Mouse (Mus musculus) intestine, embryonic 14.5 days (tissue): ENCODE measurements around the gene Angel2. TPM values are rescaled to one million over a fixed set of nuclear protein-coding genes. Genes with fewer than 3 reads are reported as not detected.

Experiments used
- ATAC-seq: fragments of 200-750 bp; cut with Nextera tagmentation; replicated peaks from 2 replicates; pipeline ENCODE4 v1.8.0; 2017; ENCODE audit warnings: low read depth, moderate number of reproducible peaks, moderate TSS enrichment, moderate library complexity; ENCODE audit not compliant: low FRiP score, low TSS enrichment
- DNase-seq: peaks from one replicate; pipeline ENCODE4 v3.0.0-alpha.2; 2018; ENCODE audit warnings: low spot score
- H3K27ac ChIP-seq: fragments of 300-500 bp; sonication (generic); 2 replicates; pipeline ENCODE4 v1.5.1; 2014; ENCODE audit warnings: low read depth, mild to moderate bottlenecking, control low read depth
- H3K27me3 ChIP-seq: fragments of 300-500 bp; sonication (generic); replicated peaks from 2 replicates; pipeline ENCODE4 v1.6.1; 2014; ENCODE audit warnings: low read length, control low read depth; ENCODE audit not compliant: control insufficient read depth, insufficient read depth
- H3K36me3 ChIP-seq: fragments of 300-500 bp; sonication (generic); 2 replicates; pipeline ENCODE4 v1.6.1; 2014; ENCODE audit warnings: low read length, control low read depth; ENCODE audit not compliant: control insufficient read depth, insufficient read depth
- H3K4me1 ChIP-seq: fragments of 300-500 bp; sonication (generic); replicated peaks from 2 replicates; pipeline ENCODE4 v1.6.1; 2014; ENCODE audit warnings: low read length, control low read depth, mixed read lengths; ENCODE audit not compliant: control insufficient read depth, insufficient read depth
- H3K4me2 ChIP-seq: fragments of 300-500 bp; sonication (generic); 2 replicates; pipeline ENCODE4 v1.6.1; 2014; ENCODE audit warnings: low read length
- H3K4me3 ChIP-seq: fragments of 300-500 bp; sonication (generic); 2 replicates; pipeline ENCODE4 v1.5.1; 2014; ENCODE audit warnings: low read depth, low read length, control low read depth, mixed read lengths
- H3K9ac ChIP-seq: fragments of 300-500 bp; sonication (generic); 2 replicates; pipeline ENCODE4 v1.6.1; 2014; ENCODE audit warnings: mild to moderate bottlenecking, low read length
- H3K9me3 ChIP-seq: fragments of 300-500 bp; sonication (generic); 2 replicates; pipeline ENCODE4 v1.6.1; 2016; ENCODE audit warnings: low read length, control low read depth; ENCODE audit not compliant: control insufficient read depth
- WGBS: fragments of 180-500 bp; shearing (Covaris S2); extraction: QIAGEN DNeasy Blood & Tissue Kit; methylation state at CpG from one replicate; pipeline ENCODE4 v1.1.7; 2014; 5-methylcytosine and 5-hydroxymethylcytosine counted together
- polyA plus RNA-seq: library from polyadenylated mRNA; unstranded; fragments of >200 nt; fragmentation: Nextera tagmentation; extraction: Ambion mirVana; gene quantifications from 2 replicates; pipeline ENCODE4 v1.2.1, GENCODE M21; 2014

The Angel2 gene
- polyA plus RNA-seq, 1 experiment from 2014 or later = 37.0 TPM

- DNase-seq (no peak), ATAC-seq (no peak)
- H3K4me2 ChIP-seq = no peak overlapping the region
- no peaks in the 10 kb centered on the region for H3K27me3 ChIP-seq
- no peaks in the 10 kb centered on the region for H3K4me1 ChIP-seq
- no peak overlapping the region for H3K4me3 ChIP-seq
- peaks cover 92% of the 10 kb centered on the region for H3K36me3 ChIP-seq
- H3K27ac ChIP-seq = no peak overlapping the region
- no peaks in the 10 kb centered on the region for H3K9me3 ChIP-seq
- H3K9ac ChIP-seq = no peak overlapping the region
- 89% methylated on average over 5 of the region's 5 CpGs for WGBS
Observed at GRCm38 (mm10) chr1:190947986-190948385, 23.1 kb downstream of the Angel2 start.

- no peaks in the 10 kb centered on the region for H3K4me1 ChIP-seq
- ATAC-seq (no peak), DNase-seq (no peak)
- H3K4me3 ChIP-seq = no peak overlapping the region
- no peaks in the 10 kb centered on the region for H3K9me3 ChIP-seq
- no peak overlapping the region for H3K4me2 ChIP-seq
- H3K27me3 ChIP-seq = no peaks in the 10 kb centered on the region
- no peak overlapping the region for H3K9ac ChIP-seq
- no peak overlapping the region for H3K27ac ChIP-seq
- peaks cover 92% of the 10 kb centered on the region for H3K36me3 ChIP-seq
- WGBS = 89% methylated on average over 7 of the region's 7 CpGs
Observed at GRCm38 (mm10) chr1:190948439-190948838, 23.5 kb downstream of the Angel2 start.

GRCm38 (mm10) chr1:190948846-190949245, 23.9 kb downstream of the Angel2 start:
- Histone ChIP-seq H3K4me1 (no peaks in the 10 kb centered on the region), H3K4me2 (no peak overlapping the region), H3K9me3 (no peaks in the 10 kb centered on the region), H3K4me3 (no peak overlapping the region), H3K27me3 (no peaks in the 10 kb centered on the region), H3K36me3 (peaks cover 92% of the 10 kb centered on the region), H3K9ac (no peak overlapping the region), H3K27ac (no peak overlapping the region)
- ATAC-seq (no peak), DNase-seq (no peak)
- WGBS = 92% methylated on average over 17 of the region's 17 CpGs

- no peaks in the 10 kb centered on the region for H3K4me1 ChIP-seq
- DNase-seq = no peak
Observed at GRCm38 (mm10) chr1:190951014-190951413, 26.1 kb downstream of the Angel2 start.

GRCm38 (mm10) chr1:190953009-190953408, 28.1 kb downstream of the Angel2 start:
- Histone ChIP-seq H3K9ac (no peak overlapping the region), H3K27ac (peak overlapping the region; percentile 16; the same call in 1 of the 2 replicates), H3K4me2 (no peak overlapping the region), H3K27me3 (no peaks in the 10 kb centered on the region), H3K36me3 (peaks cover 88% of the 10 kb centered on the region), H3K4me3 (no peak overlapping the region), H3K9me3 (no peaks in the 10 kb centered on the region), H3K4me1 (no peaks in the 10 kb centered on the region)
- no peak for DNase-seq
- WGBS = 69% methylated on average over 3 of the region's 3 CpGs
- ATAC-seq = no peak

More at GRCm38 (mm10) chr1:190951014-190951413, 26.1 kb downstream of the Angel2 start:
- Histone ChIP-seq H3K27me3 (no peaks in the 10 kb centered on the region), H3K36me3 (peaks cover 87% of the 10 kb centered on the region), H3K9me3 (no peaks in the 10 kb centered on the region), H3K9ac (no peak overlapping the region), H3K27ac (no peak overlapping the region), H3K4me2 (no peak overlapping the region), H3K4me3 (no peak overlapping the region)
- WGBS = 78% methylated on average over 5 of the region's 5 CpGs
- ATAC-seq = no peak

GRCm38 (mm10) chr1:190958821-190959220, 33.9 kb downstream of the Angel2 start:
- Histone ChIP-seq H3K4me1 (no peaks in the 10 kb centered on the region), H3K4me2 (no peak overlapping the region), H3K36me3 (peaks cover 86% of the 10 kb centered on the region), H3K4me3 (no peak overlapping the region), H3K9ac (no peak overlapping the region), H3K9me3 (no peaks in the 10 kb centered on the region), H3K27ac (no peak overlapping the region), H3K27me3 (no peaks in the 10 kb centered on the region)
- ATAC-seq = no peak
- no peak for DNase-seq
- WGBS = 75% methylated on average over 5 of the region's 5 CpGs

- peaks cover 89% of the 10 kb centered on the region for H3K36me3 ChIP-seq
- no peak overlapping the region for H3K4me2 ChIP-seq
- H3K9ac ChIP-seq = no peak overlapping the region
- DNase-seq (no peak), ATAC-seq (no peak)
- no peaks in the 10 kb centered on the region for H3K9me3 ChIP-seq
- H3K4me3 ChIP-seq = no peak overlapping the region
- H3K27me3 ChIP-seq = no peaks in the 10 kb centered on the region
- WGBS = 92% methylated on average over 3 of the region's 3 CpGs
- no peak overlapping the region for H3K27ac ChIP-seq
- no peaks in the 10 kb centered on the region for H3K4me1 ChIP-seq
Observed at GRCm38 (mm10) chr1:190962760-190963159, 37.8 kb downstream of the Angel2 start.

GRCm38 (mm10) chr1:190964992-190965780, 40.3 kb downstream of the Angel2 start:
- Histone ChIP-seq H3K4me3 (no peak overlapping the region), H3K4me2 (no peak overlapping the region), H3K9ac (no peak overlapping the region), H3K27ac (no peak overlapping the region), H3K27me3 (no peaks in the 10 kb centered on the region), H3K4me1 (no peaks in the 10 kb centered on the region), H3K9me3 (no peaks in the 10 kb centered on the region), H3K36me3 (peaks cover 89% of the 10 kb centered on the region)
- DNase-seq (no peak), ATAC-seq (no peak)
- WGBS = 81% methylated on average over 15 of the region's 15 CpGs

GRCm38 (mm10) chr1:190968010-190968409, 43.1 kb downstream of the Angel2 start:
- no peak overlapping the region for H3K4me2 ChIP-seq
- H3K9ac ChIP-seq = no peak overlapping the region
- DNase-seq (no peak), ATAC-seq (no peak)
- H3K4me3 ChIP-seq = no peak overlapping the region
- no peaks in the 10 kb centered on the region for H3K4me1 ChIP-seq
- no peak overlapping the region for H3K27ac ChIP-seq
- no peaks in the 10 kb centered on the region for H3K9me3 ChIP-seq
- no peaks in the 10 kb centered on the region for H3K27me3 ChIP-seq
- H3K36me3 ChIP-seq = peaks cover 90% of the 10 kb centered on the region
- 91% methylated on average over 7 of the region's 7 CpGs for WGBS
